8 mouse cellular contexts compared by ENCODE assay signal in genomic region chr12:31499314-31500131, GRCm38 (mm10). TPM values are rescaled to one million over a fixed set of nuclear protein-coding genes. Genes with fewer than 3 reads are reported as not detected.
DNase-seq lines count a peak whose midpoint lies in the region; ATAC-seq and TF ChIP-seq lines count a peak whose summit lies in the region.

TSS of gene Cbll1 (minus strand) at chr12:31499616.

- peak; percentile 98 for ATAC-seq in hindbrain, postnatal 0 days
- peak; percentile 91 for ATAC-seq in megakaryocyte, adult 5-6 weeks (ENCODE audit: poor library complexity, severe bottlenecking)

- H3K4me2 ChIP-seq in hindbrain, postnatal 0 days (ENCODE audit: low read depth, low read length) = peak within 1 kb of the TSS; percentile 84

- H3K27me3 ChIP-seq in hindbrain, postnatal 0 days (ENCODE audit: insufficient read depth, low read length) = no peaks in the 10 kb centered on the region

- no peaks in the 10 kb centered on the region for H3K36me3 ChIP-seq in hindbrain, postnatal 0 days (ENCODE audit: insufficient read depth, low read length)

- WGBS in hindbrain, postnatal 0 days = under 1% methylated on average over 68 of the region's 68 CpGs

- DNase-seq in WW6 (ENCODE audit: low read depth, low spot score) = peak; percentile 86
- peak; percentile 90 to 95 for DNase-seq in cerebellum, postnatal 4 days (ENCODE audit: low spot score in 2 of 2)
- peak; percentile 97 for DNase-seq in gastrocnemius, adult 2 months
- peak; percentile 97 for DNase-seq in hindbrain, postnatal 0 days (ENCODE audit: low spot score)
- peak; percentile 96 to 97 for DNase-seq in left cerebral cortex, adult 2 months (ENCODE audit: extremely low spot score in 1 of 2, low spot score in 2 of 2)
- DNase-seq in right cerebral cortex, adult 2 months (ENCODE audit: low spot score in 2 of 2) = peak; percentile 96 to 97
- peak; percentile 94 for DNase-seq in urinary bladder, postnatal 14 days (ENCODE audit: low spot score)

- 0 out of 2 replicates have a peak, but pooled peaks cover 10% of the 10 kb centered on the region for H3K4me1 ChIP-seq in hindbrain, postnatal 0 days (ENCODE audit: insufficient read depth, low read length)

- H3K9ac ChIP-seq in hindbrain, postnatal 0 days (replicated peaks; ENCODE audit: low read length) = peak within 1 kb of the TSS; percentile 84

- peak within 1 kb of the TSS; percentile 98 for H3K27ac ChIP-seq in gastrocnemius, adult 2 months
- peak within 1 kb of the TSS; percentile 96 for H3K27ac ChIP-seq in hindbrain, postnatal 0 days
- peak within 1 kb of the TSS; percentile 99 for H3K27ac ChIP-seq in left cerebral cortex, adult 2 months

- H3K4me3 ChIP-seq in gastrocnemius, adult 2 months = peak within 1 kb of the TSS; percentile 84
- H3K4me3 ChIP-seq in hindbrain, postnatal 0 days (ENCODE audit: low read length) = peak within 1 kb of the TSS; percentile 95
- peak within 1 kb of the TSS; percentile 81 for H3K4me3 ChIP-seq in left cerebral cortex, adult 2 months

- H3K9me3 ChIP-seq in hindbrain, postnatal 0 days (ENCODE audit: low read length) = no peaks in the 10 kb centered on the region

- intact Hi-C loops in gastrocnemius, adult 2 months (cut with DNase I) = loop anchor here (2.0 to 5.0 kb wide), 2 partner anchors 135 to 448 kb away; partner anchors contain the start of gene Bcap29
- intact Hi-C loops in left cerebral cortex, adult 2 months (cut with DNase I) = loop anchor here (5.0 to 10.0 kb wide), 2 partner anchors 125 to 128 kb away; no protein-coding TSS in a partner anchor

- no peak for TF ChIP-seq CTCF in gastrocnemius, adult 2 months (IDR thresholded peaks at IDR 0.05)
- TF ChIP-seq CTCF in hindbrain, postnatal 0 days (IDR thresholded peaks at IDR 0.05; ENCODE audit: low read depth) = peak; percentile 9; the same call in 1 of the 2 replicates
- no peak for TF ChIP-seq CTCF in left cerebral cortex, adult 2 months (IDR thresholded peaks at IDR 0.05)

RNA-seq across cellular contexts. Expression of gene Cbll1, which starts in this region (rescaled TPM):
- total RNA-seq in gastrocnemius, adult 2 months (2021) = 10 to 100 TPM; 12.0 to 12.3 TPM
- total RNA-seq in hindbrain, postnatal 0 days (2014; rRNA removed) = 16.3 and 18.2 TPM in 2 replicates
- polyA plus RNA-seq in hindbrain, postnatal 0 days (2015; fragmentation: Nextera tagmentation; extraction: Ambion mirVana) = 11.9 and 14.5 TPM in 2 replicates
- total RNA-seq in left cerebral cortex, adult 2 months (2021) = 10 to 100 TPM; 22.2 to 24.1 TPM
- 33.2 and 48.0 TPM in 2 replicates for total RNA-seq in megakaryocyte, adult 5-6 weeks (2015)
- total RNA-seq in megakaryocyte, adult 5-6 weeks (2017) = 4.9 and 6.3 TPM in 2 replicates

Comparison
In these comparisons a context has a peak if more than half of its experiments do, and no peak if none do; other contexts are left out.
1. Peak in every context shown above with its lines: DNase-seq, ATAC-seq, H3K4me3 ChIP-seq and H3K27ac ChIP-seq.